Mouse (Mus musculus): Measurements from ENCODE around the gene Klhl7.

The Klhl7 gene

DNA sequence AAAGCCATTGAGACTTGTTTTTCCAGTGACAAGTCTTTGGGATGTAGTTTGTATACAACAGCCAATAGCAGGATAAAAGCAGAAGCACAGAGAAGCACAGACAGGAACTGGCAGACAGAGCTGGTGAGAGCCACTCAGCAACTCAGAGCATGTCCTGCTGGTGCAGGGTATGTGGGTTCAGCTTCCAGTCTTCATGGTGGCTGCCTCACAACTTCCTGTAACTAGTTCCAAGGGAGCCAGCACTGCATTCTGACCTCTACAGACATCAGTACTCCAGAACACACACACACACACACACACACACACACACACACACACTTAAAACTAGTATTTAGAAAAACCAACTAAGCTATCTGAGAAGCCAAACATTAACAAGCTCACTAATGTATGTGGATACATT lies 71.7 kb downstream of the Klhl7 start:
- no peak for DNase-seq (ENCODE audit: low spot score)

DNA sequence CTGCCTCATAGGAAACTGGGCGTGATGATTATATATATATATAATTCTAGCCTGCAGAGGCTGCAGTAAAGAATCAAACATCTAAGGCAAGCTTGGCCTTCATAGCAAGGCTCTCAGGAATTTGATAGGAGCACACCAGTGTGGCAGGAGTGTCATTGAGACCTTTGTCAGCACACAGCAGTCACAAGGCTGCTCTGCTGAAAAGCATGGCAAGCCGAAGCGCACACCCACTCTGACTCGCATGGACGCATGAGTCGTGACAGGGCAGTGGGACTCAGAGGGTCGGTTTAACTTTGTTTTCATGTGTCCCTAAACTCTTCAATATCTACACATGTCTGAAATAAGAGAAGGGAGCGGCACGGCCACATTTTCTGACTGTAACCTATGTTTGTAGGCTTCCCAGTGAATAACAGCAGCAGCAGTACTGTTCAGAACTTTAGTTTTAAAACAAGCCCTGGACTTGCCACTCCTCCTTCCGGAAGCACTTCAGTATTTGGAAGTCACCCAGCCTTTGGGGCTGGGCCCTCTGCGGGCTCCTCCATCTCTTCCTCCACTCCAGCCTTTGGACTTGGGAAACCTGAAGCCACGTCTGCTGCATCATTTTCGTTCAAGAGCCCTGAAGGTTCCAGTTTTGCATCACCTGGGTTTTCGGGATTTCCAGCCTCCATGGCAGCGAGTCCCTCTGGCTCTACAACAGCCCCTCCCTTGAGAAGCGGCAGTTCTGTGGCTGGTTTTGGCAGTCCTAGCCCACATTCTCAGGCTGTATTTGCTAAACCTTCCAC lies 81.3 kb downstream of the Klhl7 start:
- no peak for DNase-seq (ENCODE audit: low spot score)

DNA sequence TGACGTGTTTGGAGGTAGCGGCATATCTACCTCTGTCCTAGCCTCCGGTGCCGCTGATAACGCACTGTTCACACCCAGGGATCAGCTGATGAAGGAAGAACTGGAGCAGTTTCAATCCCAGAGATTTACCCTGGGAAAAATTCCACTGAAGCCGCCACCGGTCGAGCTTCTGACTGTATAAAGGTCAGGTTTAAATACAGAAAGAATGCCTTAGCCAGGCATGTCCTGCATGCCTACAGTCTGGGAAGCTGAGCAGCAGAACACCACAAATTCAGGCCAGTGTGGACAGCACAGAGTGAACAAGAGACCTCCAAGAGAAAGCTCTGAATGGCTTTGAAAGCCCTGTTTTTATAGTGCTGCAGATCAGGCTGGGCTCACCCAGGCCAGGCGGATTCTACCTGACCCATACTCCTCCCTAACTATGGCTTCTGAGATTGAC lies 81.9 kb downstream of the Klhl7 start:
- DNase-seq (ENCODE audit: low spot score), result no peak

DNA sequence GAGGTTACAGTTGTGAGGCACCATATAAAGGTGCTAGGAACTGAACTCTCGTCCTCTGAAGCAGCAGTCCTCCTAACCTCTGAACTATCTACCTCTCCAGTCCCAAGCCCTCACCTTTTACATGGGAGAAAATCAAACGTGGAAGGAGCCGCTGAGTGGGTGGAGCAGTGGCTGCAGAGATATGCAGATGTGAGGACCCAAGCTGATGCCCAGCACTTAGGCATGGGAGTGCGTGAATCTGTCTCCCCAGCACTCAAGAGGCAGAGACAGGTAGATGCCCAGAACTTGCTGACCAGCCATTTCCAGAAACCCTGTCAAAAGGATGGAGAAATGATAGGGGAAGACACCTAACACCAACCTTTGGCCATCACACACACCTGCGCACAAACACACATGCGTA lies 82.7 kb downstream of the Klhl7 start:
- no peak for DNase-seq (ENCODE audit: low spot score)

DNA sequence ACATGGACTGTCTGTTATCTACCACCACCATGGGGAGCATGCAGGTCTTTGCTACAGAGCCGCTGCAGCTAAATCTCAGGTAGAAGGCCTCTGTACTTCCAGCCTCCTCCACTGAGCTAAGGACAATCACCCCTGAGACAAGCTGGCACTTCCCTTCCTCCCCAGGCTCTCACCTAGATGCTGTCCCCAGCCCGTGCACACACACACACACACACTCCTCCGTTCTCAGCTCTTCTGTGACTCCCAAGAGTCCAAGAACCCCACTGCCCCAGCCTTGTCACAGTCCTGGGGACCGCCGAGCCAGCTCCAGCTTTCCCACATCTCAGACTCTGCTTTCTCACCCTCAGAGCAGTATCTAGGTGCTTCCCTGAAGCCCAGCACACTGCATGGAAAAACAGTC lies 83.6 kb downstream of the Klhl7 start:
- no peak for DNase-seq (ENCODE audit: low spot score)

DNA sequence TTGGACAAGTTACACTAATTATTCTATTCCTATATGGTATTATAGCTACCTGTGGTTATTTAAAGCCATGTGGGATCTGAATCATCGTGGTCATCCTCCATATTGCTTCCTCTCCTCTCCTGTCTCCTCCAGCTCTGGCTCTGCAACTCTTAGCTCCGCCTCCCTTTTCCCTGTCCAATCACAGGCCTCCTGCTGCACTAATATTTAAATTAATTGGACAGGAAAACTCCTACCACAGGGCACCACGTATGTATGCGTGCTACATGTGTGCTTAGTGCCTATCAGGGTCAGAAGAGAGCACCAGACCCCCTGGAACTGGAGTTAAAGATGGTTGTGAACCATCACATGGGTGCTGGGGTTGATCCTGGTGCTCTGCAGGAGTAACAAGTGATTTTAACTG lies 88.1 kb downstream of the Klhl7 start:
- no peak for DNase-seq (ENCODE audit: low spot score)

DNA sequence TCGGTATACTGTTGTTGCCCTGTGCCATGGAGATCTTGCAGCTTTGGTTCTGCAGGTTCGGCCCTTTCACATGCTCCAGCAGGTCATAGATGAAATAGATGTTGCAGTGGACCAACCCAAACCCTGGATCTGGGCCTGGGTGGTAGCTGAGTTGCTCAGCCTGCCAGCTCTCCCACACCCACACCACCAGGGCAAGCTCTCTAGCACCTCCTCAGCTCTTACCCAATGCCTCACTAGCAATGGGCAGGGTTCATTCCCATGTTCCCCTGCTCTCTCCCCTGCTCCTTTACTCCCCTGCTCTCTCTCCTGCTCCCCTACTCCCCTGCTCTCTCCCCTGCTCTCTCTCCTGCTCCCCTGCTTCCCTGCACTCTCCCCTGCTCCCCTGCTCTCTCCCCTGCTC lies 91.4 kb downstream of the Klhl7 start:
- no peak for DNase-seq (ENCODE audit: low spot score)

DNA sequence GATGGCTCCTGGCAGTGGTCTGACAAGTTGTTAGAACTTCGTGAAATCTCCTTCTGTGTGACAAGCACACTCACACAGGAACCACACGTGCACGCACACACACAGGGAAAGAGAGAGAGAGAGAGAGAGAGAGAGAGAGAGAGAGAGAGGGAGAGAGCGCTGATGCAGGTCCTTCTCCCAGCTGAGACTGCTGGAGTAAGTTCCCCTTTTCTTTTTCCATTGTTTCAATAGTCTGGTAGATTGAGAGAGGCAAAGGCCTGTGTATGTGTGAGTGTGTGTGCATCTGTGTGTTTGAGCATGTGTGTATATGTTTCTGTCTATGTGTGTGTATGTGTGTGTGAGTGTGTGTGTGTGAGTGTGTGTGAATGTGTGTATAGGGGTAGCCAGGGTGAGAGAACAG lies 100.6 kb downstream of the Klhl7 start:
- no peak for DNase-seq (ENCODE audit: low spot score)

DNA sequence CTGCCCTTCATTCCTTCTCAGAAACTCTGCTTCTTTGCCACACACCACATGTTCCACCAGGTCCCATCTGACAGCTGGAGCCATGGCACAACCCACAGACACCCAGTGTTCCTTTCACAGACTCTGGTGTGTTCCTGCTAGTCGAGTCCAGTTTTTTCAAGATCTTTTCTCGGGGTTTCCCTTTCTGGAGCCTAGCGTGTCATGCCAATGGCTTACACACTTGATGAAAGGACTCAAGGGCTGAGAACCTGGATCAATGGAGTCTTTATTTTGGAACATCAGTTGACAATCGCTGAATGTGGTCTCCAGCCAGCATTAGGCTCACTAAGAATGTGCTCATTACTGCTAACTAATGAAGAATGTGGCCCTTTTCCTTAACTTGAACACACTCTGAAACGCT lies 102.1 kb downstream of the Klhl7 start:
- DNase-seq (ENCODE audit: low spot score), result no peak

DNA sequence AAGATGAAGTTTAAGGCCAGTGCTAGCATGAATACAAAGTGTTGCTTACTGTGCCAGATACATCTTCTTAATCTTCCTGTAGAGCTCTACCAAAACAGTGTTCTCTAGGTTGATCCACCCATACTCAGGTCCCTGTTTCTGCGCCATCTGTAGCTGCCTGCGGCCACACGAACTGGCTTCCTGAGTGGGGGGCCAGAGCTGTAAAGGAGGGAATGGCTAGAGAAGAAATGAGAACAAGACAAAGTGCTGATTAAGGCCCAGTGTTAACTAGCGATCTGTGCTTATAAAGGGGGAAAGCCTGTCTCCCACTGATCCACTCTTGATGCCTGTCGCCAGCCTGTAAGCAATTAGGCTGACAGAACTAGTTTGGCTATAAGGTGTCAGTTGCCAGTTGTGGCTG lies 102.9 kb downstream of the Klhl7 start:
- DNase-seq (ENCODE audit: low spot score), result no peak

DNA sequence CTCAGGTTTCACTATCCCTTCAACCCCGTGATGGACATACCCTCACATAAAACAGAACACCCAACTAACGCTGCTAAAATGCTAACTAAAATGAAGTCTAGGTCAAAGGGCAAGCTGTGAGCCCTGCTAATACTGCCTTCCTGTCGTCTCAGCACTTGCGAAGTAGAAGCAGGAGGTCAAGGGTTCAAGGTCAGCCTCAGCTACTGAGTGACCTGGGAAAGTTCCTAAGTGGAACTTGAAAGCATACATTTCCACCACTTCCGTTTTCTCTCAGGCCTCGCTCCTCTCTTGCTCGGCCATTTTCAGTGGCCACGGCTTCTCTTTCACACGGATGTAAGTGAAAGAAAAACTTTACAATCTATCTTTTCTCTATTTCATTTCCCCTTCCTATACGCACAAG lies 107.6 kb downstream of the Klhl7 start:
- DNase-seq (ENCODE audit: low spot score), result no peak

DNA sequence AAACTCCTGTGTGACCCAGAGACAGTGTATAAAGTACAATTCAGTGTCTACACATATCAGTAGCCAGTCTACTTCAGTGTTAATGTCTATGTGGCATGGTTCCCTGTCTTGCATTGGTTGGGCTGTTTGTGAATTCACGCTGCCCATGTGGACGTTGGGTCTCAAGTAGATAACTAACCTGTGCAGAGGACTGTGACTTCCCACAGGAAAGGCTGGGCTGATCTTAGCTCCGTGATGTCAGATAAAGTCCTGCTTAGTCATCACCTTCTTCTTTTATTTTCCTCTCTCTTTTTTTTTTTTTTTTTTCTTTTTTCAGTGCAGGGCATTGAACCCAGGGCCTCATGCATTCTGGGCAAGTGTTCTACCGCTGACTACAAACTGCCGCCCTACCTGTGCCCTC lies 108.1 kb downstream of the Klhl7 start:
- DNase-seq (ENCODE audit: low spot score), result no peak
